Mouse (Mus musculus) activated CD4-positive, CD25-positive, alpha-beta regulatory T cell, adult 4 months (primary cell): ENCODE results near the gene Gm10521. TPM values are rescaled to one million over a fixed set of nuclear protein-coding genes. Genes with fewer than 3 reads are reported as not detected.
"Not testable (repeated sequence)": the region's sequence is repeated elsewhere in the genome, so short reads cannot be mapped to it uniquely, and the experiment has no call there.

Experiments
- ATAC-seq: one replicate; pipeline ENCODE4 v1.8.0; 2017
- polyA plus RNA-seq, 2 experiments: library from polyadenylated mRNA; unstranded; fragments of 100-300 nt; shearing (Covaris generic); gene quantifications; one replicate each; pipeline ENCODE4 v1.2.1; 2017

The Gm10521 gene
- 1 to 10 TPM; 1.1 to 2.3 TPM for polyA plus RNA-seq

DNA sequence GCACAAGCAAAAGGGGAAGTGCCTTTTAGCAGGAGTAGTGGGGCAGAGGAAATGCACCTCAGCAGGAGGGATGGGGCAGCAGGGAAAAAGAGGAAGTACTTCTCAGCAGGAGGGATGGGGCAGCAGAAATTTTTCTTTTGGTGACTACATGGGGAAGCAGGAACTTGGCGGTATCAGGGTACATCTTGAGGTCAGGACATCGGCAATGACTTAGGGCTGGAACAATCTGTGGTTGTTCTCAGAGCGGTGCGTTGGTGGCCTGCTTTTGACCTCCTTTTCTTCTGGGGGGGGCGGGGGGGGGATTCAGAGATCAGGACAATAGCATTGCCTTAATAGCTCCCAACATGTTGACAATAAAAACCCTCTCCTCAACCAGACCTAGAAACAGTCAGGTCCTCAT is at the start of gene Gm10521:
Gene Gm10521, plus strand, starts transcription at position 301 of the 400 bp plus-strand sequence.
- ATAC-seq = not testable (repeated sequence)

DNA sequence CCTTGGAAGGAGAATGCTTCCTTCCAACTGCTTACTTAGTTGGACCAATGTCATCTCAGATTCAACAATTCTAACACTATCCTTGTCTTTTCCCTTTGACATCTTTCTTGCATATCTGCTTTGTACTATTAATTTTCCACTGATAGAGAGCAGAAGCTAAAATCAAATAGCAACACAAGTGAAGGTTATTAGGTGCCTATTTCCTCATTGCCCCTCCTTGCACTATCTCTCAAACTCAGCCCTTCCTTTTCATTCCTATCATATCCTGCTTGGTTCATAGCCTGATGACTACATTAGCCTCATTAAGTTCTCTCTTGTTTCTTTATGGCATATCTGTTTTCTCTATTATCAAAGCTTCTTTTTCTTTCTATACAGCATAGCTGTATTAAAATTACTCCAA is 47.3 kb upstream of the Gm10521 start:
- ATAC-seq = no peak

DNA sequence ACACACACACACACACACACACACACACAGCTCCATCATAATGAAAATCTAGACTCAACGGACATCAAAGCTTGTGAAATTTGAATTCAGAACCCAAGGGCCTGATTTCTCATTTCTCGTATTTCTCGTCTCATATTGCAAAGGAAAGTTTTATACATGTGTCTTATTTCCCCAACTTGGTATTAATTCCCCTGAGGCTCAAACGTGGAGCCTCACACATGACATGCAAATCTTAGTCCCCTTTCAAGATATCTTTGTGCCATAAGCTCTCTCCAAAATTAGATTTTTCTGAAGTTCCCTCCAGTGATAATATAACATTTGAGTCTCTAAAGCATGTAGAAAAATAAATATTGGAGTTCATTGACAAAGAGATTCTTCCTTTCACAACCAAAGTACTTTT is 46.7 kb upstream of the Gm10521 start:
- ATAC-seq = no peak

DNA sequence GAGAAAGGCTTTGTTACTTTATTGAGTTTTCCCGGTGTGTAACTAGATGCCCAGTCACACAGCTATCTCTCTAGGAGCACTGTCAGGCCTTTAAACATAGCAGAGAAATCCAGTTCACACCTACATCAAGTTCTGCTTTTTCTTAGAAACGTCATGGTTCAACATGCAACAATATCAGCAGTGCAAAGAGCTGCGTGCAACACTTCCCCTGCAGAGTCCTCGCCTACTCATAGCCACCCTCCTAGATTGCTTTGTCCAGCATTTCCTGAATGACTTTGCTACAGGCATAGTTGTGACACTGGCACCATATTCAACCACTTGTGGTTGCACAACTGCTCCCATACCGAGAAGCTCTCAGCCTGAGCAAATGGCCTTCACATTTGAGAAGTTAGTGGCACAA is 46.0 kb upstream of the Gm10521 start:
- no peak for ATAC-seq

DNA sequence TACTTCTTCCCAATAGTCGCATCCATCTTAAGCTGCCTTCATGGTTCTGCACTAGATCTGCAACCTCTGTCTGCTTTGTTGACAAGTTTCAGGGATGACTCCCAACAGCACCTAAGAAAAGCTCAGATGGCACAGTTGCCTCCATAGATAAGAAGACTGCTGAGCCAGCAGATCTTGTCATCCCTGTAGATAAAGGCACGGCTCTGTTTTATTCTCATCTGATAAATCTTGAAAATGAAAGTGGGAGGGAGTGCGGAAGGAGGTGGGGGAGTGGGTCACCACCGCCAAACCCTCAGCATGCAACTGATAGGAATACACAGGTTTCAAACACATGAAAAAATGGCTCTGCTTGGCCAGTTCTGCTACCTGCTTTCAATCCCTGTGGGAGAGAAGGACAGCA is 30.0 kb upstream of the Gm10521 start:
- ATAC-seq = no peak

DNA sequence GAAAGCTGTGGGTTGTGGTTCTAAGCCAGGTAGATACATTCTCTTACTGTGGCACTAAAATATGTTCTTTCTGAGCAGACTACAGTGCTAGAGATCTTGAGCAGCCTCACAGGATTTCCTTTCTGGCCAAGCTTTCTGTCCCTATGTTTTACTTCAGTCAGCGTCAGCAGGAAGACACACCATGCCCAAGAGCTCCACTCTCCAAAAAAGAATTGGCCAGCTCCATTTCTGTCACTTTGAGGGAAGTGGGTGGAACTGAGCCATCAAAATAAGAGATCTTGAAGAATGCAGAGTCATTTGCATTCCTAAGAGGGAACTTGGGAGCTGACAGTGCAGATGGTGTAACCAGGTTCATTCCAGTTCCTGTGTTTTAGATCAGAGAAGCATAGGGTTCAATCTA is 8.5 kb upstream of the Gm10521 start:
- no peak for ATAC-seq

DNA sequence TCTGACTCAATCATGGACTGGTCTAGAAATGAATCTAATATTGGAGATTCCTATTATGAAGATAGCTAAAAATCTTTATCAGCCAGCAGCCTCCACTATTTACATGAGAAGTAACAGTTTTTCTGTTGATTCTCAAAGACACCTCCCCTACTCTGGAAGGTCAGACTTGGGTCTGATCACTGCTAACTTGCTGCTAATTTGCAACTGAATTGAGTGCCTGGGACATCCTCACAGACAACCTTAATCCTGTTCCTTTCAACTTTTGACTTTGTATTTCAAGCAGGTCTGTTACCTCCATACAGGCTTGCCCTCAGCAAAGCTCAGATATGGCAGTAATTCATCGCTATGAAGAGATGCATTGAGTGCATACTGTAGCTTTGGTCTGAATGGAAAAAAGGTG is 8.5 kb downstream of the Gm10521 start:
- ATAC-seq = no peak

DNA sequence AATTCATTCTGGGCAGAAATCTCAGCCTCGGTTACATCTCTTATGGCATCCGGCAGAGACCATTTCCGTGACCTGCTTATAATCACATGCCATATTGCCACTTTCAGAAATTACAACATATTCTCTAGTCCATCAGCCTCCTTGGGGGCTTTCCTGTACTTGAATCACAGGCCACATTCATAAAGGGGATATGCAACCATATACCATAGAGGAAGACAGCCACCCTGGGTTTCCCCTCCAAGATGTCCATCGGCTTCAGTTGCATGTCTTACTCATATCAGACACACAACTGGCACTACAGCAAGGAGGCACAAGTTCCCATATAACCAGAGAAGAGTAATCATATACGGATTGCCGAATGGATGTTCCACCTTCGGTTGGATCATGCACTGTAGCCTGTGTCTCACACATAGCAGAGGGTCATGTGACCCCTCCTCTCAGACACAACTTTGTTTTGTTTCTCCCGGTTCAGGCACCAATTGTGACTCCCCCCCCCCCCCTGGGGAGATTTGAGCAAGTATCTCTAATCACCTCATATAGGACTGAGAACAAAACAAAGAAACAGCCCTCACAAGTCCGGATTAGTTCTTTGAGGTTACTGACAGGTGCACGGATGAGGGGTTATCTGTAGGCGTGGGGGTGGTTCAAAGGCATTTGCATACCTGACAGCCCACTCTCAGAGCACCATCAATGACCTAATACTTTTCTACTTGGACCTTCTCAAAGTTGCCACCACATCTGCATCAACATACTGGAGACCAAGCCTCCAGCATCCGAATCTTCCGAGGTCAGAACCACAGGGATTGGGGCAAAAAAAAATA is 20.4 kb downstream of the Gm10521 start:
- ATAC-seq = peak; percentile 29

DNA sequence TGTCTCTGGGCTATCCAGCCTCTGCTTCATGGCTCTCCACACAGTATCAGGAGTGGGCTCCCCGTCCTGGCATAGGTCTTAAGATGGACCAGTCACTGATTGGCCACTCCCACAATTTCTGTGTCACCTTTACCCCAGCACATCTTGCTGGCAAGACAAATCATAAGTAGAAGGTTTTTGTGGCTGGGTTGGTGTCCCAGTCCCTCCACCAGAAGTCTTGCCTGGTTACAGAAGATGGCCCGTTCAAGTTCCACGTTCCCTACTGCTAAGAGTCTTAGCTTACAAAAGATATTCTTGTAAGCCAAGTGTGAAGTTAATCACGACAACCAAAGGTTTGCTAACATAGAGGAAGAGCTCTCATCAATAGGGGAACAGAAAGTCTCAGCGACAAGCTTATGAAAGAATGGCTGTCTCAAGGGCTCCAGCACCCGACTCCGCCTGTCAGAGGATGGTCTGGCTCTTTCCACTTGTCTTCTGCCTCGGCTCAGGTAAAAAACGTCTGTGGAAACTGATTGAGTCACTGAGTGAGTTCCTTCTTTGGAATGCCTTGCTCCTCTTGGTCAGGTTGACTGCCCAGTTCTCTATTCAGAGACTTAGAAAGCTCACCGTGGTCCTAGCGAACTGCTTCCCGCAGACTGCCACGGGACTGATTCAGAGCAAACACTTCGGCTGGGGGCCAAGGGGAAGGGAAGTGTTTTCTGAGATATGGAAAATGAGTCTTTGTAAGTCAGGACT is 22.0 kb downstream of the Gm10521 start, which contains the start of gene Slamf6:
Gene Slamf6, plus strand, starts transcription at position 211 of the 735 bp plus-strand sequence.
- ATAC-seq = peak; percentile 21

DNA sequence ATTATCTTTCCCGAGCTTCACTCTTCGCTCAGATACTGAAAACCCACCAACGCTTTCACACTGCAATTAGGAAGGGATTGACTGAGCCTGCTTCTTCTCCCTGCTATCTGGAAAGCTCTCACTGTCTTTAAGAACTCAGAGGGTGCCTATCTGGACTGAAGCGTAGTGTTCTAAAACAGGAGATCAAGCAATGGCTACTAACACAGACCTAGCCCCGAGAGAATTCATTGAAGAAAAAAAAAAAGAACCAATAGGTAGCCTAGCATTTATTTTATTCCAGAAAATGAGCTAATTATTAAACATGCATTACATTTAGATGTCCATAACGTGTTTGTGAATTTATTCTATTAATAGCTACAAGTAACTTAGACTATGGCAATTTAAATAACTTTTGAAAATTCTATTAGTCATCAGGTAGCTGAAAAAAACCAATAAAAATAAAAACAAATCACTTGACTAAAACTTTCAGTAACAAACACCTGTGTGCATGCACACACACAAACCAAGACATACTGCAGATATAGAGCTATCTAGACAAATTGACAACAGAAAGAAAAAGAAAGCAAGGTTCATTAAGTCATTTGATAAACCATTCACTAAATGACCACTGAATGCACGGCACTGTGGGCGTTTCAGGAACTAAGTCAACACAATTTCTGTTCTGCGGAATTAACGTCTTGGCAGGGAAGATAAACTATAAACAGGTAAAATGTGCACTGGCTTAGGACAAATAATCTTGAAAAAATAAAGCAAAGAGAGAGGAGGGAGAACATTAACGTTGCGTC is 22.9 kb downstream of the Gm10521 start:
- no peak for ATAC-seq

DNA sequence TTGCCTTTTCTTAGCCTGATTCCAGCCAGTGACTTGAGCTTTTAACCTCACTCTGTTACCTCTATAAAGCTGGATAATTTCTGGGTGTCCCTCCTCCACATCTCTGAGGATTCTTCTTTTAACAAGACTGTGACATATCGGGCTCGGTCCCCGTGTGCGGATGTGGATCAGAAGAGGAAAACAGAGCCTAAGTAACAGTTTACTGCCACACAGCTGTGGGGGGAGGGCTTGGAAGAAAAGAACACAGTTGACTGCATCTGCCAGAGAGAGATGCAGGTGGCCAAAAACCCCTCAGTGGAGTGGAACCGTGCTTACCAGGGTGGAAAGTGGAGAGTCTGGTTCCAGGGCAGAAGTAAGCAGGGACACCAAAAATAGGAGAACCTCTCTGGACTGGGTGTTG is 23.7 kb downstream of the Gm10521 start:
- ATAC-seq = no peak

DNA sequence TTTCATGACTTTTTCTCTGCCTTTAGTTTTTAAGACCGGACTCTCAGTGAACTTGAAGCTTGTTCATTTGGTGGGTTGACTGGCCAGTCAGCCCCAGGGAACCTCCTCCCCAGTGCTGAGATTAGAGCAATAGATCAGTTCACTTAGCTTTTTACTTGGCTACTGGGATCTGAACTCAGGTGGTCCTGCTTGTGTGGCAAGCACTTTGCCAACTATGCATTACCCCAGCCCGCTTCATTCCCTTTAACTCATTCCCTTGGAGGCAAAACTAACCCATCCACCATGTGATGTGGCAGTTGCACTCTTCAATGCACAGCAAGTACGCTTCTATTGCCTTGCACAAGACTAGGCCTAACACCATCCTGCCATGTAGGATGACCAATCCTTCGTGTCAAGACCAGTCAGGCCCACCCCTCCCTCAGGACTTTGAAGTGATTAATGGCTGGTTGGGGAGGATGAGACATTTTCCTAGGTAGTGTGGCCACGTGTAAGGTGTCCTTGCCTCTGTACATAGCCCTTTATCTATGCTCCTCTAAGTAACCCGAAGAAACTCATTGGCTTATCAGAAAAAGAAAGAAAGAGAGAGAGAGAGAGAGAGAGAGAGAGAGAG is 24.5 kb downstream of the Gm10521 start:
- no peak for ATAC-seq

DNA sequence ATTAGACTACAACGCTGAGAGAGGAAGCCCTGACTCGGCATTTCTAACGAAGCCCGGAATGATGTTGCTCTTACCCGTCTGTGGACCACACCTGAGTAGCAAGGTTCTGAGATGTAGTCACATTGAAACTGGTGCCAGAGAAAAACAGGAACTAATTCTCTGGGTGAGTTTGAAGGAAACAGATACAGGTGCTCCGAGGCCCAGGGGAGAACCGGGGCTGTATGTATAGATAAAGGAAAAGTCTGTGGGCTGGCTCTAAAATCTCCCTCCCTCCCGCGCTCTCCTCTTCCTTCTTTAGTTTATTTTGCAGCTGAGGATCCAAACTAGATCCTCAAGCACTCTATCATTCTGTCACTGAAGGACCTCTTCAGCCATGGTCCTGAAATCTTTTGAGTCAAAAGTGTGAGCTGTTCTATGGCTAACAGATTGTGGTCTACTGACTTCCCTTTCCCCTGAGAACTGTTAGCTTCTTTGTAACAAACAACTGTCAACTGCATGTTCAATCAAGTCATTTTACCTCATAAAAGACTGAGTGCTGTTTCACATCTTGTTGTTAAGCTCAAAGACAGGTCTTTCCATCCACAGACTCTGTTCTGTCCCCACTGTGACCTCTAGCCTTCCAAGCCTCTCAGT is 25.6 kb downstream of the Gm10521 start:
- peak; percentile 44 for ATAC-seq

DNA sequence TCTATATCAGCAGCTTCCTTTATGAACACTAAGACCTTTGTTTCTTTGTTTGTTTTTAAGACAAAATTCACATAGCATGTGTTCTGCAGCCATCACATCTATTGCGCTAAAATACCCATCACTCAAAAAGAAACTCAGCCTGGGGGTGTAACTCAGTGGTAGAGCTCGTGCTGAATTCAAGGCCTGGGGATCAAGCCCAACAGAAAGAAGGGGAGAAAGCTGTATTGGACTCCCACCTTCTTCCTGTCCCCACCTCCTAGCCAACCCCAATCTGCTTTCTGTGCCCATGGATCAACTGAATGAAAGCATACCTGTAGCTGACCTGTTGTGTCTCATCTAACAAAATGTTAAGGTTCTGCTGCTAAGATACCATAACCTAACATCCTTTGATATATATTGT is 26.2 kb downstream of the Gm10521 start:
- peak; percentile 3 for ATAC-seq

DNA sequence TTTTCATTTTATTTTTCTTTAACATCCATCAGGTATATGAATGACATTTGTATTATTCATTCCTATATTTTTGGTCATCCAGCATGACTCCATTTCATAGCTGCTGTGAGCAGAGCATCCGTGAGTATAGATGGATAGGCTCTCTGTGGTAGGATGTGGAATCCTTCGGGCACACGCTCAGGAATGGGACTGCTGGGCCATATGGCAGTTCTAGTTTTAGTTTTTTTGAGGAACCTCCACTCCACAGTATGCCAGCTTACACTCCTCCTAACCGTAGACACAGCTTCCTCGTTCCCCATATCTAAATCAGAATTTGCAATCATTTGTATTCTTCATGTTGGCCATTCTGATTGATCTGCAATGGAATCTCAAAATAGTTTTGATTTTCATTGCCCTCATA is 27.4 kb downstream of the Gm10521 start:
- no peak for ATAC-seq

DNA sequence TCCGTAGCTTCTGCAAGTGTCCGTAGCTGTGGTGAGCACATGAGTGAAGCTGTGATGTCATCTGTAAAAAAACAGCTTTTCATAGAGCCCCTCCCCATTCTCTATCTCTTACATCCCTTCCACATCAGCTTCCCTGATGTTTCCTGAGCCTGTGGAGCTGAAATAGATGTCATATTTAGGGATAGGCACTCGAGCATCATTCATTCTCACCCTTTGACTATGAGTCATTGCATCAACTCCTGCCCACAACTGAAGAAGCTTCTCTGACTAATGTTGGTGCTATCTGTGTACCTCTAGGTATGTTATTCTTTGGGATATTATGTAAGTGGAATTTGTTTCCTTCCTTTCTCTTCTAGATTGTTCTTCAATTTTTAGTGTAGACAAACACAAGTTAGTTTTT is 29.4 kb downstream of the Gm10521 start:
- no peak for ATAC-seq

DNA sequence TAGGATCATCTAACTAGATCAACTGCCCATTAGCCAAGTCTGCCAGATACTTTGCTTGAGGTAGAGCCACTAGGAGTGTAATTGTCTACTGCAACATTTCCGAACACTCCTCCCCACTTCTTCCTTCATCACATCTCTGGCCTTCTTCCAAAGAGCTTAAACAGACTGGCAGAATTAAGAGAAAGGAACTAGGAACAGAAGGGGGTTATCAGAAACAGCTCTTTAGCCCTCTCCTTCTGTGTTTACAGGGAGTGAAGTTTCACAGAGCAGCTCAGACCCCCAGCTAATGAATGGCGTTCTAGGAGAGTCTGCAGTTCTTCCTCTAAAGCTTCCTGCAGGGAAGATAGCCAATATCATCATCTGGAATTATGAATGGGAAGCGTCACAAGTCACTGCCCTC is 38.4 kb downstream of the Gm10521 start:
- ATAC-seq = no peak

DNA sequence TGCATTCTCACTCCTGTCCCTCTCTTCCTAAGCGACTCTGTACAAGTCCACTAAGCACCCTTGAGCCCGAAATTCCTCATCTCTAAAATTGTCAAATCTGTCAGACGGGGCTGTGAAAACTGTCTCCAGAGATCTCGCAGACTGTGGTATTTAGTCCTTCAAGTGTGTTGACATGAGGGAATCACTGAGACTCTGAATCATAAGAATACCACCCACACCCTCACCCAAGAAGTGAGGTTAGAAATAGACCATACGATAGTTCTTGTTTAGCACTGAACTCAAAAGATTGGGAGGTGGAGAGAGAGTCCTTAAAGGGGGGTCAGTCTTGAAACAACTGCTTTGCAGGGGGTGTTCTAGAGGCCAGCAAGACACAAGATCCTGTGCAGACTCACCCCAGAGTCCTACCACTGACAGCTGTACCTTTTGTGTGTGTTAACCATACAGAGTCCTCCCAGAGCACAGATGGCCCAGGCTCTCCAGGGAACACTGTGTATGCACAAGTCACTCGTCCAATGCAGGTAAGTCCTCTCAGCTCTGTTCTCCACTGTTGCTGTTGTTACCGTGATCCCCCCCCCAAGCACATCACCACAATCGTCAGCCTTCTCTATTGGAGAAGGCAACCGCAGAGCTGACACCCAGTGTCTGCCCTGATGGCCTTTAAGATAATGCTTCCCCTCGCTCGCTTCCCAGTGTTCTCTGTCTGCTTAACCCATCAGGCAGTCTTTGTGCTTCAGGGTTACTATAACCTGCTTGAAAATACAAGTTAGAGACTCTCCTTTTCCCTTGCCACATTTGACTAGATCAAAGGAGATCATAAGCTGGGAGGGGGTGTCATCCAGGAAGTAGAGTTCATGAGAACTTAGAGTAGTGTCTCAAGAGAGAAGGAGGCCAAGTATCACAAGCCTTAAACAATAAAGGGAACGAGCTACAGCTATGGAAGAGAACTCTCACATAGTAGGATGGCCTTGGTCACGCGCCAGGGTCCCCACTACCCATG is 43.8 kb downstream of the Gm10521 start:
- ATAC-seq = peak; percentile 72

DNA sequence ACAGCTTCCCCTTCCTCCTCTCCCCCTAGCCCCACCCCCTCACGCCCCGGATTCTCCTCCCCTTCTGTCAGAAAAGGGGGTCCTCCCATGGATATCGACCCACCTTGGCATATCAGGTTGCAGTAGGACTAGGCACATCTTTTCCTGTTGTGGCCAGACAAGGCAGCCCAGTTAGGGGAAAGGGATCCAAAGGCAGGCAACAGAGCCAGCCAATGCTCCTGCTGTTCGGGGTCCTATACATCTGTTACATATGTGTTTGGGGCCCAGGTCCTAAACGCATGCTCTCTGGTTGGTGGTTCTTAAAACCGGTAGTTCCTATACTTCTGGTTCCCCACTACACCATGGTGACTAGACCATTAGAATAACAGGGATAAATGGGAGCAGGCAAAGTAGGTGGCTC is 45.2 kb downstream of the Gm10521 start:
- ATAC-seq = no peak

DNA sequence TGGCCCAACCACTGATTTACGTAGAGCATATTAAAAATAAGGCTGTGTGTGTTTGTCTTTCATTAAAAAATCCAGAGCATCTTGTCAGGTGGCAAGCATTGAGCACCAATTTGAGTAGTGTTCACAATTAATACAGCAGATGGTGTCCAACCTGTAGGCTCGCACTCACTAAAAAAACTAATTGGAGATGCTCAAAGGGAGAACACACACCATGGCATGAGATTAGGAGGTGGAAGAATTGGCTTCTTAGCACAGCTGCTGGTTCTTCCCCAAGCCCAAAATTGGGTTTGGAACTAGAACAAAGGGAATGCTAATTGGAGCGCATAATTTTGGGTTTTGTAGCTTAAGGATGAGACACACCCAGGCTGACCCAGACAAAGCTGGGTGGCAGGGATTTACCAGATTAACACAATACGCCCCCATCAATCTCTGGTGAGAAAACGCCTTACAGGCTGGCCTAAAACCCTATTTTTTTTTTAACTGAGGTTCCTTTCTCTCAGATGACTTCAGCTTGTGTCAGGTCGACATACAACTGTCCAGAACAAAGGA is 51.1 kb downstream of the Gm10521 start:
- ATAC-seq = no peak
